Mouse (Mus musculus) heart, embryonic 10.5 days (tissue): ENCODE results near the gene Yipf2. TPM values are rescaled to one million over a fixed set of nuclear protein-coding genes. Genes with fewer than 3 reads are reported as not detected.

Source experiments
- DNase-seq: peaks from one replicate; pipeline ENCODE4 v3.0.0-alpha.2; 2017; ENCODE audit warnings: low spot score
- H3K27ac ChIP-seq: fragments of 300-500 bp; sonication (generic); 2 replicates; pipeline ENCODE4 v1.5.1; 2016; ENCODE audit warnings: mild to moderate bottlenecking
- H3K27me3 ChIP-seq: fragments of 300-500 bp; sonication (generic); 2 replicates; pipeline ENCODE4 v1.6.1; 2016; ENCODE audit warnings: mild to moderate bottlenecking; ENCODE audit not compliant: poor library complexity, insufficient read depth, severe bottlenecking
- H3K36me3 ChIP-seq: fragments of 300-500 bp; sonication (generic); 2 replicates; pipeline ENCODE4 v1.6.1; 2016; ENCODE audit warnings: mild to moderate bottlenecking, moderate library complexity
- H3K4me1 ChIP-seq: fragments of 300-500 bp; sonication (generic); 2 replicates; pipeline ENCODE4 v1.6.1; 2016; ENCODE audit warnings: mild to moderate bottlenecking
- H3K4me3 ChIP-seq: fragments of 300-500 bp; sonication (generic); 2 replicates; pipeline ENCODE4 v1.5.1; 2016; ENCODE audit warnings: mild to moderate bottlenecking, moderate library complexity
- H3K9me3 ChIP-seq: fragments of 300-500 bp; sonication (generic); 2 replicates; pipeline ENCODE4 v1.6.1; 2016; ENCODE audit warnings: mild to moderate bottlenecking, moderate library complexity
- WGBS: fragments of 180-500 bp; shearing (Covaris S2); methylation state at CpG from one replicate; pipeline ENCODE4 v1.1.7; 2016; 5-methylcytosine and 5-hydroxymethylcytosine counted together
- polyA plus RNA-seq: library from polyadenylated mRNA; unstranded; fragments of >200 nt; fragmentation: Nextera tagmentation; extraction: Ambion mirVana; gene quantifications from 2 replicates; pipeline ENCODE4 v1.2.1, GENCODE M21; 2016

Yipf2 gene
- polyA plus RNA-seq = 17.1 and 22.8 TPM in 2 replicates

- WGBS = 0% methylated on average over 30 of the region's 30 CpGs
Measured at GRCm38 (mm10) chr9:21592703-21593121, at the start of gene Yipf2, which contains the start of gene Timm29. Yipf2 (minus strand) TSS chr9:21592828. Timm29 (plus strand) TSS chr9:21592722.

GRCm38 (mm10) chr9:21639031-21639430, 46.4 kb upstream of the Yipf2 start:
- 96% methylated on average over 11 of the region's 11 CpGs for WGBS
- Histone ChIP-seq H3K9me3 (no peaks in the 10 kb centered on the region), H3K27ac (no peak overlapping the region), H3K4me3 (no peak overlapping the region), H3K27me3 (no peaks in the 10 kb centered on the region), H3K4me1 (no peaks in the 10 kb centered on the region), H3K36me3 (peaks cover 100% of the 10 kb centered on the region)
- DNase-seq = no peak

More at GRCm38 (mm10) chr9:21592703-21593121, at the start of gene Yipf2, which contains the start of gene Timm29:
- H3K9me3 ChIP-seq = no peaks in the 10 kb centered on the region
- H3K27ac ChIP-seq = peak within 1 kb of the TSS; percentile 88
- H3K4me1 ChIP-seq = peaks cover 25% of the 10 kb centered on the region
- H3K4me3 ChIP-seq = peak within 1 kb of the TSS; percentile 86
- no peaks in the 10 kb centered on the region for H3K27me3 ChIP-seq
- H3K36me3 ChIP-seq = peaks cover 55% of the 10 kb centered on the region
- DNase-seq = peak; percentile 97

GRCm38 (mm10) chr9:21635639-21636038, 43.0 kb upstream of the Yipf2 start:
- Histone ChIP-seq H3K9me3 (no peaks in the 10 kb centered on the region), H3K4me1 (no peaks in the 10 kb centered on the region), H3K27me3 (no peaks in the 10 kb centered on the region), H3K4me3 (no peak overlapping the region), H3K36me3 (peaks cover 87% of the 10 kb centered on the region), H3K27ac (no peak overlapping the region)
- WGBS = 79% methylated on average over 7 of the region's 7 CpGs
- DNase-seq = no peak

- H3K9me3 ChIP-seq = no peaks in the 10 kb centered on the region
- no peaks in the 10 kb centered on the region for H3K4me1 ChIP-seq
- H3K27me3 ChIP-seq = no peaks in the 10 kb centered on the region
- no peak overlapping the region for H3K4me3 ChIP-seq
- 85% methylated on average over 3 of the region's 3 CpGs for WGBS
- no peak overlapping the region for H3K27ac ChIP-seq
- no peak for DNase-seq
- peaks cover 62% of the 10 kb centered on the region for H3K36me3 ChIP-seq
Measured at GRCm38 (mm10) chr9:21633106-21633505, 40.5 kb upstream of the Yipf2 start.

GRCm38 (mm10) chr9:21630673-21631072, 38.0 kb upstream of the Yipf2 start:
- Histone ChIP-seq H3K4me3 (no peak overlapping the region), H3K27ac (no peak overlapping the region), H3K27me3 (no peaks in the 10 kb centered on the region), H3K36me3 (peaks cover 37% of the 10 kb centered on the region), H3K9me3 (no peaks in the 10 kb centered on the region), H3K4me1 (0 out of 2 replicates have a peak, but pooled peaks cover 2% of the 10 kb centered on the region)
- DNase-seq = no peak
- 88% methylated on average over 3 of the region's 3 CpGs for WGBS

- peaks cover 12% of the 10 kb centered on the region for H3K36me3 ChIP-seq
Measured at GRCm38 (mm10) chr9:21627145-21627795, 34.6 kb upstream of the Yipf2 start.

GRCm38 (mm10) chr9:21626571-21626970, 33.9 kb upstream of the Yipf2 start:
- 0 out of 2 replicates have a peak, but pooled peaks cover 10% of the 10 kb centered on the region for H3K4me1 ChIP-seq
- no peak for DNase-seq
- H3K27ac ChIP-seq = no peak overlapping the region
- H3K27me3 ChIP-seq = no peaks in the 10 kb centered on the region
- peaks cover 19% of the 10 kb centered on the region for H3K36me3 ChIP-seq
- no peak overlapping the region for H3K4me3 ChIP-seq
- no peaks in the 10 kb centered on the region for H3K9me3 ChIP-seq

More at GRCm38 (mm10) chr9:21627145-21627795, 34.6 kb upstream of the Yipf2 start:
- Histone ChIP-seq H3K4me3 (no peak overlapping the region), H3K27ac (no peak overlapping the region), H3K4me1 (0 out of 2 replicates have a peak, but pooled peaks cover 10% of the 10 kb centered on the region), H3K9me3 (no peaks in the 10 kb centered on the region), H3K27me3 (no peaks in the 10 kb centered on the region)
- DNase-seq = no peak
- 84% methylated on average over 5 of the region's 5 CpGs for WGBS

- DNase-seq = no peak
- H3K9me3 ChIP-seq = no peaks in the 10 kb centered on the region
- no peaks in the 10 kb centered on the region for H3K27me3 ChIP-seq
- H3K27ac ChIP-seq = no peak overlapping the region
- peaks cover 18% of the 10 kb centered on the region for H3K36me3 ChIP-seq
- H3K4me1 ChIP-seq = 0 out of 2 replicates have a peak, but pooled peaks cover 10% of the 10 kb centered on the region
- no peak overlapping the region for H3K4me3 ChIP-seq
- 82% methylated on average over 10 of the region's 10 CpGs for WGBS
Measured at GRCm38 (mm10) chr9:21625342-21626339, 33.0 kb upstream of the Yipf2 start.

GRCm38 (mm10) chr9:21622676-21623075, 30.0 kb upstream of the Yipf2 start:
- no peaks in the 10 kb centered on the region for H3K27me3 ChIP-seq
- DNase-seq = no peak
- H3K36me3 ChIP-seq = peaks cover 30% of the 10 kb centered on the region
- no peak overlapping the region for H3K4me3 ChIP-seq
- no peak overlapping the region for H3K27ac ChIP-seq
- 91% methylated on average over 1 of the region's 1 CpGs for WGBS
- H3K4me1 ChIP-seq = peaks cover 17% of the 10 kb centered on the region; the same call in 1 of the 2 replicates
- no peaks in the 10 kb centered on the region for H3K9me3 ChIP-seq

- Histone ChIP-seq H3K9me3 (no peaks in the 10 kb centered on the region), H3K36me3 (peaks cover 30% of the 10 kb centered on the region), H3K27ac (no peak overlapping the region), H3K4me3 (no peak overlapping the region), H3K4me1 (peaks cover 20% of the 10 kb centered on the region; the same call in 1 of the 2 replicates), H3K27me3 (no peaks in the 10 kb centered on the region)
- DNase-seq = no peak
- WGBS = 94% methylated on average over 4 of the region's 4 CpGs
Measured at GRCm38 (mm10) chr9:21620229-21620628, 27.6 kb upstream of the Yipf2 start.

GRCm38 (mm10) chr9:21617066-21617465, 24.4 kb upstream of the Yipf2 start:
- Histone ChIP-seq H3K9me3 (no peaks in the 10 kb centered on the region), H3K27ac (peak overlapping the region; percentile 99), H3K36me3 (peaks cover 21% of the 10 kb centered on the region), H3K4me1 (peaks cover 14% of the 10 kb centered on the region; the same call in 1 of the 2 replicates), H3K27me3 (no peaks in the 10 kb centered on the region), H3K4me3 (peak overlapping the region; percentile 88)
- WGBS = 9% methylated on average over 10 of the region's 10 CpGs
- no peak for DNase-seq

- peak; percentile 93 for DNase-seq
- Histone ChIP-seq H3K27ac (peak overlapping the region; percentile 99), H3K9me3 (no peaks in the 10 kb centered on the region), H3K36me3 (peaks cover 13% of the 10 kb centered on the region), H3K4me1 (peaks cover 14% of the 10 kb centered on the region; the same call in 1 of the 2 replicates), H3K4me3 (peak overlapping the region; percentile 88), H3K27me3 (no peaks in the 10 kb centered on the region)
- WGBS = under 1% methylated on average over 57 of the region's 57 CpGs
Measured at GRCm38 (mm10) chr9:21616232-21616781, 23.7 kb upstream of the Yipf2 start.
